Mouse (Mus musculus) liver, postnatal 0 days (tissue): ENCODE data around the gene Defa22. TPM values are rescaled to one million over a fixed set of nuclear protein-coding genes. Genes with fewer than 3 reads are reported as not detected.
"Not testable (repeated sequence)": the region's sequence is repeated elsewhere in the genome, so short reads cannot be mapped to it uniquely, and the experiment has no call there.

Source experiments
- ATAC-seq: fragments of 200-750 bp; cut with Nextera tagmentation; 2 replicates; pipeline ENCODE4 v1.8.0; 2017; ENCODE audit warnings: mild to moderate bottlenecking, moderate library complexity
- DNase-seq: peaks from one replicate; pipeline ENCODE4 v3.0.0-alpha.2; 2016
- H3K27ac ChIP-seq: fragments of 300-500 bp; sonication (generic); 2 replicates; pipeline ENCODE4 v1.5.1; 2014; ENCODE audit warnings: antibody characterized with exemption, moderate library complexity, mild to moderate bottlenecking, low read depth
- H3K27me3 ChIP-seq: fragments of 300-500 bp; sonication (generic); 2 replicates; pipeline ENCODE4 v1.6.1; 2014; ENCODE audit warnings: low read length, control low read depth, mixed read lengths; ENCODE audit not compliant: insufficient read depth
- H3K36me3 ChIP-seq: fragments of 300-500 bp; sonication (generic); replicated peaks from 2 replicates; pipeline ENCODE4 v1.6.1; 2014; ENCODE audit warnings: mild to moderate bottlenecking, control low read depth, low read length, moderate library complexity, mixed read lengths; ENCODE audit not compliant: insufficient read depth
- H3K4me1 ChIP-seq: fragments of 300-500 bp; sonication (generic); 2 replicates; pipeline ENCODE4 v1.6.1; 2014; ENCODE audit warnings: antibody characterized with exemption, mild to moderate bottlenecking, control low read depth; ENCODE audit not compliant: insufficient read depth
- H3K4me2 ChIP-seq: fragments of 300-500 bp; sonication (generic); 2 replicates; pipeline ENCODE4 v1.6.1; 2014; ENCODE audit warnings: low read depth, mild to moderate bottlenecking, low read length, moderate library complexity, mixed read lengths
- H3K4me3 ChIP-seq: fragments of 300-500 bp; sonication (generic); 2 replicates; pipeline ENCODE4 v1.5.1; 2014; ENCODE audit warnings: low read depth, low read length
- H3K9ac ChIP-seq: fragments of 300-500 bp; sonication (generic); replicated peaks from 2 replicates; pipeline ENCODE4 v1.6.1; 2014; ENCODE audit warnings: mild to moderate bottlenecking, moderate library complexity
- H3K9me3 ChIP-seq: fragments of 300-500 bp; sonication (generic); 2 replicates; pipeline ENCODE4 v1.6.1; 2016; ENCODE audit warnings: mild to moderate bottlenecking, control low read depth, low read length, mixed read lengths
- WGBS: fragments of 180-500 bp; shearing (Covaris S2); extraction: QIAGEN DNeasy Blood & Tissue Kit; methylation state at CpG from one replicate; pipeline ENCODE4 v1.1.7; 2014; ENCODE audit not compliant: insufficient replicate concordance; 5-methylcytosine and 5-hydroxymethylcytosine counted together
- polyA plus RNA-seq: library from polyadenylated mRNA; unstranded; fragments of >200 nt; fragmentation: Nextera tagmentation; extraction: Ambion mirVana; gene quantifications from 2 replicates; pipeline ENCODE4 v1.2.1, GENCODE M21; 2015

Defa22 gene
- polyA plus RNA-seq = not detected in 2 replicates

DNA sequence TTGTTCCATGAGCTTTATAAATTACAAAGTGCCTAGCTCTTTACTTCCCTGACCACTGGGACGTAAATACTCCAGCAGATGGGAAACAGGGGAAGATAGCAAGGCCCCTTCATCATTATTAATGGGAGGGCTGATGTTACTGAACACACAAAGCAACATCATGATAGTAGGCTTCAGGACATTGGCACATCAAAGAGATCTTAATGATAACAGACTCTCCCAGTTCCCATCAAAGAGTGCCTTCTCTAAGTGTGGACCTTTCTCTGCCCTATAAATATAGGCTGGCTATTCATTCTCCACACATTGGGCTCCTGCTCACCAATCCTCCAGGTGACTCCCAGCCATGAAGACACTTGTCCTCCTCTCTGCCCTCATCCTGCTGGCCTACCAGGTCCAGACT is at the start of gene Defa22:
Gene Defa22, plus strand, starts transcription at position 301 of the 400 bp plus-strand sequence.
- H3K9ac ChIP-seq, H3K4me2 ChIP-seq, H3K27me3 ChIP-seq, H3K9me3 ChIP-seq, ATAC-seq, H3K4me1 ChIP-seq, H3K4me3 ChIP-seq, H3K36me3 ChIP-seq, DNase-seq, H3K27ac ChIP-seq: not testable (repeated sequence)
- WGBS = no CpG with 5 or more reads among the region's 1 CpGs

DNA sequence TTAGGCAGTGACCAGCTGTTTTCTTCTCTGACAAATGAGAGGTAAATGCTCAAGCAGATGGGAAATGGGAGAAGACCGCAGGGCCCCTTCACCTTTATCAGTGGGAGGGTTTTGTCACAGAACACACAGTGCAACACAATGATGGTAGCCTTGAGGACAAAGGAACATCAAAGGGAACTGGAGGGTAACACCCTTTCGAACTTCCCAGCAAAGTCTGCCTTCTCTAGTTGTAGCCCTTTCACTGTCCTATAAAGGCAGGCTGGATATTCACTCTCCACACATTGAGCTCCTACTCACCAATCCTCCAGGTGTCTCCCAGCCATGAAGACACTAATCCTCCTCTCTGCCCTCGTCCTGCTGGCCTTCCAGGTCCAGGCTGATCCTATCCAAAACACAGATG is 27.7 kb upstream of the Defa22 start, which contains the start of gene Defa30:
Gene Defa30, plus strand, starts transcription at position 301 of the 400 bp plus-strand sequence.
- H3K9ac ChIP-seq, H3K4me1 ChIP-seq: not testable (repeated sequence)
- WGBS = 43% methylated on average over 3 of the region's 3 CpGs

DNA sequence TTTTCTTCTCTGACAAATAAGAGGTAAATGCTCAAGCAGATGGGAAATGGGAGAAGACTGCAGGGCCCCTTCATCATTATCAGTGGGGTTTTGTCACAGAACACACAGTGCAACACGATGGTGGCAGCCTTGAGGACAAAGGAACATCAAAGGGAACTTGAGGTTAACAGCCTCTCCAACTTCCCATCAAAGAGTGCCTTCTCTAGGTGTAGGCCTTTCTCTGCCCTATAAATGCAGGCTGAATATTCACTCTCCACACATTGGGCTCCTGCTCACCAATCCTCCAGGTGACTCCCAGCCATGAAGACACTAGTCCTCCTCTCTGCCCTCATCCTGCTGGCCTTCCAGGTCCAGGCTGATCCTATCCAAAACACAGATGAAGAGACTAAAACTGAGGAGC is 29.2 kb downstream of the Defa22 start, which contains the start of gene Defa31:
Gene Defa31, plus strand, starts transcription at position 301 of the 400 bp plus-strand sequence.
- not testable (repeated sequence) for H3K9ac ChIP-seq, H3K4me3 ChIP-seq, H3K36me3 ChIP-seq, DNase-seq, ATAC-seq, H3K27ac ChIP-seq, H3K9me3 ChIP-seq, H3K27me3 ChIP-seq, H3K4me1 ChIP-seq, H3K4me2 ChIP-seq
- no CpG with 5 or more reads among the region's 1 CpGs for WGBS

More for the DNA sequence above, 27.7 kb upstream of the Defa22 start, which contains the start of gene Defa30:
- not testable (repeated sequence) for H3K27ac ChIP-seq, H3K4me2 ChIP-seq, ATAC-seq, H3K27me3 ChIP-seq, H3K4me3 ChIP-seq, H3K9me3 ChIP-seq, DNase-seq, H3K36me3 ChIP-seq

DNA sequence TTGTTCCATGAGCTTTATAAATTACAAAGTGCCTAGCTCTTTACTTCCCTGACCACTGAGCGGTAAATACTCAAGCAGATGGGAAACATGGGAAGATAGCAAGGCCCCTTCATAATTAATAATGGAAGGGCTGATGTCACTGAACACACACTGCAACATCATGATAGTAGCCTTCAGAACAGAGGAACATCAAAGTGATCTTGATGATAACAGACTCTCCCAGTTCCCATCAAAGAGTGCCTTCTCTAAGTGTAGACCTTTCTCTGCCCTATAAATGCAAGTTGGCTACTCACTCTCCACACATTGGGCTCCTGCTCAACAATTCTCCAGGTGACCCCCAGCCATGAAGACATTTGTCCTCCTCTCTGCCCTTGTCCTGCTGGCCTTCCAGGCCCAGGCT is 39.2 kb downstream of the Defa22 start, which contains the start of gene Gm15293:
Gene Gm15293, plus strand, starts transcription at position 301 of the 400 bp plus-strand sequence.
- ATAC-seq, H3K9me3 ChIP-seq, H3K4me3 ChIP-seq, DNase-seq, H3K36me3 ChIP-seq, H3K27me3 ChIP-seq, H3K4me1 ChIP-seq, H3K27ac ChIP-seq, H3K4me2 ChIP-seq, H3K9ac ChIP-seq: not testable (repeated sequence)
- WGBS = no CpG with 5 or more reads among the region's 1 CpGs

Other genes starting within 250 kb of the Defa22 start
- not detected in 2 replicates for gene Gm6040, start 240.2 kb upstream of the Defa22 start, polyA plus RNA-seq
- not detected in 2 replicates for gene AY761185, start 217.6 kb upstream of the Defa22 start, polyA plus RNA-seq
- not detected in 2 replicates for gene Defa21, start 136.7 kb upstream of the Defa22 start, polyA plus RNA-seq
- not detected in 2 replicates for gene Defa23, start 107.2 kb upstream of the Defa22 start, polyA plus RNA-seq
- not detected in 2 replicates for gene Defa35, start 97.2 kb upstream of the Defa22 start, polyA plus RNA-seq
- not detected in 2 replicates for gene Defa25, start 77.8 kb upstream of the Defa22 start, polyA plus RNA-seq
- not detected in 2 replicates for gene Gm14851, start 66.2 kb upstream of the Defa22 start, polyA plus RNA-seq
- not detected in 2 replicates for gene Defa30, start 27.6 kb upstream of the Defa22 start, polyA plus RNA-seq
- gene Defa31, start 29.3 kb downstream of the Defa22 start, polyA plus RNA-seq = not detected in 2 replicates
- not detected in 2 replicates for gene Gm15293, start 39.3 kb downstream of the Defa22 start, polyA plus RNA-seq
- not detected in 2 replicates for gene Gm15292, start 87.5 kb downstream of the Defa22 start, polyA plus RNA-seq
- not detected in 2 replicates for gene Defa27, start 153.3 kb downstream of the Defa22 start, polyA plus RNA-seq
- gene Defa29, start 164.7 kb downstream of the Defa22 start, polyA plus RNA-seq = not detected in 2 replicates
- gene Defa2, start 216.2 kb downstream of the Defa22 start, polyA plus RNA-seq = not detected in 2 replicates
- not detected in 2 replicates for gene Defa33, start 229.5 kb downstream of the Defa22 start, polyA plus RNA-seq